Mouse (Mus musculus) myocyte (in vitro differentiated cells): ENCODE measurements around the gene Tle2. TPM values are rescaled to one million over a fixed set of nuclear protein-coding genes. Genes with fewer than 3 reads are reported as not detected.

Experiments used
- H3K27me3 ChIP-seq: one replicate; pipeline ENCODE4 v1.6.1; 2011; ENCODE audit not compliant: control insufficient read depth, insufficient read depth, insufficient read length
- H3K36me3 ChIP-seq: one replicate; pipeline ENCODE4 v1.6.1; 2011; ENCODE audit not compliant: control insufficient read depth, insufficient read depth
- H3K4me2 ChIP-seq: one replicate; pipeline ENCODE4 v1.6.1; 2011; ENCODE audit warnings: low read depth, control low read depth
- H3K4me3 ChIP-seq: one replicate; pipeline ENCODE4 v1.5.1; 2011; ENCODE audit warnings: mild to moderate bottlenecking, control low read depth, moderate library complexity
- H3K79me2 ChIP-seq: one replicate; pipeline ENCODE4 v1.6.1; 2011; ENCODE audit not compliant: control insufficient read depth, insufficient read depth
- H3ac ChIP-seq: one replicate; pipeline ENCODE4 v1.6.1; 2011; ENCODE audit not compliant: control insufficient read depth, insufficient read length
- CEBPB ChIP-seq: IDR thresholded peaks from 2 replicates; pipeline ENCODE4 v1.6.1; 2011; ENCODE audit warnings: mild to moderate bottlenecking, moderate library complexity; ENCODE audit not compliant: poor library complexity, insufficient read depth, severe bottlenecking
- E2F4 ChIP-seq: IDR thresholded peaks from one replicate; pipeline ENCODE4 v1.6.1; 2011; ENCODE audit warnings: mild to moderate bottlenecking, control low read depth, moderate library complexity; ENCODE audit not compliant: insufficient read depth
- MAX ChIP-seq: IDR thresholded peaks from one replicate; pipeline ENCODE4 v1.6.1; 2011; ENCODE audit warnings: low read depth, mild to moderate bottlenecking, control low read depth
- MYOD1 ChIP-seq, 3 experiments: IDR thresholded peaks; one replicate each; pipeline ENCODE4 v1.6.1; 2011; ENCODE audit warnings: control low read depth in 2 of 3, low read depth in 2 of 3, mild to moderate bottlenecking in 2 of 3, moderate library complexity in 1 of 3; ENCODE audit not compliant: insufficient read length in 2 of 3, control insufficient read depth in 1 of 3
- MYOG ChIP-seq, 3 experiments: IDR thresholded peaks; one replicate each; pipeline ENCODE4 v1.6.1; 2011; ENCODE audit warnings: control low read depth in 2 of 3, low read depth in 2 of 3, mild to moderate bottlenecking in 2 of 3; ENCODE audit not compliant: insufficient read length in 2 of 3, control insufficient read depth in 1 of 3, insufficient read depth in 1 of 3
- POLR2A ChIP-seq: IDR thresholded peaks from one replicate; pipeline ENCODE4 v1.6.1; 2011; ENCODE audit warnings: low read depth, mild to moderate bottlenecking, control low read depth, moderate library complexity; ENCODE audit not compliant: insufficient read length
- POLR2AphosphoS2 ChIP-seq: IDR thresholded peaks from one replicate; pipeline ENCODE4 v1.6.1; 2011; ENCODE audit warnings: low read depth, control low read depth; ENCODE audit not compliant: insufficient read length
- REST ChIP-seq: IDR thresholded peaks from one replicate; pipeline ENCODE4 v1.6.1; 2011; ENCODE audit warnings: mild to moderate bottlenecking, control low read depth, moderate library complexity; ENCODE audit not compliant: insufficient read depth, insufficient read length
- SRF ChIP-seq: IDR thresholded peaks from one replicate; pipeline ENCODE4 v1.6.1; 2011; ENCODE audit warnings: low read depth; ENCODE audit not compliant: control insufficient read depth, insufficient read length
- TCF12 ChIP-seq: IDR thresholded peaks from one replicate; pipeline ENCODE4 v1.6.1; 2011; ENCODE audit warnings: mild to moderate bottlenecking, control low read depth; ENCODE audit not compliant: poor library complexity, insufficient read depth, severe bottlenecking
- TCF3 ChIP-seq: IDR thresholded peaks from one replicate; pipeline ENCODE4 v1.6.1; 2011; ENCODE audit warnings: low read depth, control low read depth; ENCODE audit not compliant: insufficient read length
- USF1 ChIP-seq: IDR thresholded peaks from one replicate; pipeline ENCODE4 v1.6.1; 2011; ENCODE audit warnings: low read depth, mild to moderate bottlenecking, control low read depth, moderate library complexity
- polyA plus RNA-seq: library from polyadenylated mRNA; unstranded; fragments of >200 nt; fragmentation: generic; extraction: Trizol; gene quantifications from one replicate; pipeline ENCODE4 v1.2.1, GENCODE M21; 2012; ENCODE audit warnings: missing spikeins

Gene Tle2
- polyA plus RNA-seq, 1 experiment, result 11.3 TPM

GRCm38 (mm10) chr10:81598871-81599270 is 24.5 kb downstream of the Tle2 start:
- TF ChIP-seq MYOG (IDR thresholded peaks at IDR 0.05; ENCODE audit: control insufficient read depth in 1 of 3, insufficient read depth in 1 of 3, insufficient read length in 2 of 3, low read depth in 2 of 3) (no peak), SRF (no peak), REST (no peak), CEBPB (no peak), POLR2A (no peak), TCF12 (no peak), MYOD1 (IDR thresholded peaks at IDR 0.05; ENCODE audit: control insufficient read depth in 1 of 3, insufficient read length in 2 of 3, low read depth in 2 of 3) (no peak), E2F4 (no peak)
- no peaks in the 10 kb centered on the region for H3K79me2 ChIP-seq
- no peak overlapping the region for H3K4me3 ChIP-seq
- H3K4me2 ChIP-seq, result no peak overlapping the region
- no peaks in the 10 kb centered on the region for H3K36me3 ChIP-seq
- H3ac ChIP-seq, result no peak overlapping the region
- H3K27me3 ChIP-seq, result no peaks in the 10 kb centered on the region

- Histone ChIP-seq H3K4me2 (no peak overlapping the region), H3ac (no peak overlapping the region), H3K79me2 (no peaks in the 10 kb centered on the region), H3K27me3 (no peaks in the 10 kb centered on the region), H3K36me3 (no peaks in the 10 kb centered on the region), H3K4me3 (no peak overlapping the region)
- TF ChIP-seq TCF12, result no peak
- no peak for TF ChIP-seq SRF
- TF ChIP-seq POLR2A, result no peak
- no peak for TF ChIP-seq REST
- TF ChIP-seq MAX, result no peak
- TF ChIP-seq TCF3, result no peak
Measured at GRCm38 (mm10) chr10:81599630-81600029, 25.3 kb downstream of the Tle2 start.

GRCm38 (mm10) chr10:81600096-81600495 is 25.7 kb downstream of the Tle2 start:
- Histone ChIP-seq H3K4me2 (no peak overlapping the region), H3ac (no peak overlapping the region), H3K79me2 (no peaks in the 10 kb centered on the region), H3K4me3 (no peak overlapping the region), H3K36me3 (no peaks in the 10 kb centered on the region), H3K27me3 (no peaks in the 10 kb centered on the region)
- no peak for TF ChIP-seq TCF12
- TF ChIP-seq MAX, result no peak
- no peak for TF ChIP-seq SRF
- TF ChIP-seq USF1, result no peak
- no peak for TF ChIP-seq E2F4
- TF ChIP-seq MYOD1 (IDR thresholded peaks at IDR 0.05; ENCODE audit: control insufficient read depth in 1 of 3, insufficient read length in 2 of 3, low read depth in 2 of 3), result no peak
- no peak for TF ChIP-seq REST
- no peak for TF ChIP-seq POLR2A
- TF ChIP-seq CEBPB, result no peak
- TF ChIP-seq MYOG (IDR thresholded peaks at IDR 0.05; ENCODE audit: control insufficient read depth in 1 of 3, insufficient read depth in 1 of 3, insufficient read length in 2 of 3, low read depth in 2 of 3), result no peak
- TF ChIP-seq TCF3, result no peak
- TF ChIP-seq POLR2AphosphoS2, result no peak

GRCm38 (mm10) chr10:81600738-81601203 is 26.4 kb downstream of the Tle2 start, which contains the start of gene Tle6:
Tle6 (minus strand) TSS chr10:81601073.
- no peaks in the 10 kb centered on the region for H3K36me3 ChIP-seq
- H3K4me2 ChIP-seq, result peak within 1 kb of the TSS; percentile 43
- H3ac ChIP-seq, result no peak within 1 kb of the TSS
- no peaks in the 10 kb centered on the region for H3K79me2 ChIP-seq
- no peak within 1 kb of the TSS for H3K4me3 ChIP-seq
- no peaks in the 10 kb centered on the region for H3K27me3 ChIP-seq
- TF ChIP-seq MAX (no peak), POLR2A (peak; percentile 14), USF1 (peak; percentile 52), CEBPB (no peak), REST (no peak), TCF12 (no peak), MYOG (IDR thresholded peaks at IDR 0.05; ENCODE audit: control insufficient read depth in 1 of 3, insufficient read depth in 1 of 3, insufficient read length in 2 of 3, low read depth in 2 of 3) (no peak), TCF3 (peak; percentile 78), POLR2AphosphoS2 (no peak), E2F4 (no peak), MYOD1 (IDR thresholded peaks at IDR 0.05; ENCODE audit: control insufficient read depth in 1 of 3, insufficient read length in 2 of 3, low read depth in 2 of 3) (no peak), SRF (no peak)

- peak overlapping the region; percentile 43 for H3K4me2 ChIP-seq
- no peak overlapping the region for H3ac ChIP-seq
- H3K79me2 ChIP-seq, result no peaks in the 10 kb centered on the region
- no peaks in the 10 kb centered on the region for H3K36me3 ChIP-seq
- no peak overlapping the region for H3K4me3 ChIP-seq
- no peaks in the 10 kb centered on the region for H3K27me3 ChIP-seq
- TF ChIP-seq USF1, result no peak
- TF ChIP-seq E2F4, result no peak
- no peak for TF ChIP-seq TCF12
- TF ChIP-seq POLR2A, result no peak
- TF ChIP-seq MYOD1 (IDR thresholded peaks at IDR 0.05; ENCODE audit: control insufficient read depth in 1 of 3, insufficient read length in 2 of 3, low read depth in 2 of 3), result no peak
Measured at GRCm38 (mm10) chr10:81601396-81601905, 27.1 kb downstream of the Tle2 start.
